Mouse (Mus musculus) left cerebral cortex, adult 8-10 months (tissue): ENCODE measurements around the gene Pcdh11x. TPM values are rescaled to one million over a fixed set of nuclear protein-coding genes. Genes with fewer than 3 reads are reported as not detected.

Experiments used
- total RNA-seq, 4 experiments: library from RNA; stranded (reverse); gene quantifications; 2 replicates each; pipeline ENCODE4 v1.2.4; 2022

Pcdh11x gene
- total RNA-seq, 4 experiments from 2014 or later: 20.8 to 24.8 (median 23.5) TPM

Other genes starting within 250 kb of the Pcdh11x start
- not detected for gene H2afb3, start 22.8 kb downstream of the Pcdh11x start, total RNA-seq